In genomic region chr11:64968507-64968906, GRCm38 (mm10) we compare ENCODE assay signal across 8 mouse cellular contexts. TPM values are rescaled to one million over a fixed set of nuclear protein-coding genes. Genes with fewer than 3 reads are reported as not detected.
DNase-seq lines count a peak whose midpoint lies in the region; ATAC-seq lines count a peak whose summit lies in the region.

No protein-coding gene starts in this region.

- no peak overlapping the region for H3K4me2 ChIP-seq in hindbrain, embryonic 15.5 days

- H3K9ac ChIP-seq in hindbrain, embryonic 15.5 days, result no peak overlapping the region

- ATAC-seq in hindbrain, embryonic 15.5 days (ENCODE audit: low FRiP score, low read depth), result peak; percentile 93

- peak; percentile 69 to 89 for DNase-seq in adrenal gland, adult (ENCODE audit: inconsistent age in 2 of 2, low spot score in 1 of 2)
- peak; percentile 63 to 75 for DNase-seq in cerebellum, postnatal 25 days
- DNase-seq in frontal cortex, postnatal 25 days (ENCODE audit: low spot score in 2 of 2), result peak; percentile 45 to 65
- DNase-seq in layer of hippocampus, postnatal 36 days, result peak; percentile 69 to 76
- DNase-seq in lung, postnatal 10 days, result peak; percentile 84
- DNase-seq in retina, postnatal 7 days (ENCODE audit: low read depth, low spot score), result peak; percentile 82
- DNase-seq in T-cell, adult 2 months (ENCODE audit: low spot score), result no peak

- no peaks in the 10 kb centered on the region for H3K36me3 ChIP-seq in hindbrain, embryonic 15.5 days

- WGBS in hindbrain, embryonic 15.5 days, result 12% methylated on average over 3 of the region's 3 CpGs

- no peaks in the 10 kb centered on the region for H3K9me3 ChIP-seq in hindbrain, embryonic 15.5 days

- H3K27ac ChIP-seq in hindbrain, embryonic 15.5 days (replicated peaks), result no peak overlapping the region

- peaks cover 14% of the 10 kb centered on the region; the same call in 1 of the 2 replicates for H3K27me3 ChIP-seq in hindbrain, embryonic 15.5 days

- no peak overlapping the region for H3K4me3 ChIP-seq in hindbrain, embryonic 15.5 days

- peaks cover 3% of the 10 kb centered on the region for H3K4me1 ChIP-seq in hindbrain, embryonic 15.5 days (replicated peaks)

RNA-seq across cellular contexts. Expression of gene Elac2, which starts 10.3 kb away (rescaled TPM):
- 28.5 and 32.8 TPM in 2 replicates for polyA plus RNA-seq in hindbrain, embryonic 15.5 days (2015; fragmentation: Nextera tagmentation; extraction: Ambion mirVana)
- 10 to 100 TPM; 24.9 to 27.8 TPM for total RNA-seq in layer of hippocampus, postnatal 36 days (2021)
